Mouse (Mus musculus): ENCODE data around the gene Ablim1.

DNA sequence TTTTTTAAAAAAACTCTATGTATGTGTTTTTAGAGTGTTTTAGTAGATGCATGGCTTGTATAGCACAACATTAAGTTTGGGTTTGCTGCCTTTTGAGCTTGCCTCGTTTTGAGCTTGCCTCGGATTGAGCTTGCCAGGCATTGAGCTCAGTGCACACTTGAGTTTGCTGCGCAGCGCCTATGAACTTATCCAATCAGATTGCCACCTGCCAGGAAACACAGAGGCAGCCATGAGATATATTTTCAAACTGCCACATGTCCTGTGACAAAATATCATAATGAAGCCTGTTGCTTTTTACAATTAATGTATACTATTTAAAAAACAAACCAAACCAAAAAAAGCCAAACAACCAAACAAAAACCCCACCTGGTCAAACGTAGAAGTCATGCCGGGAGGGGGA lies 16.5 kb upstream of the Ablim1 start:
- TF ChIP-seq CTCF (IDR thresholded peaks at IDR 0.05; ENCODE audit: low read depth) (no peak), EP300 (IDR thresholded peaks at IDR 0.05; ENCODE audit: low read depth) (no peak)
